In genomic region chr16:69979813-69980527, GRCm38 (mm10) we compare ENCODE assay signal across 13 mouse cellular contexts.
DNase-seq lines count a peak whose midpoint lies in the region; ATAC-seq and TF ChIP-seq lines count a peak whose summit lies in the region.
"Had no signal": no experiment of that assay in that cellular context is flagged by ENCODE, and none has a peak within 500 bp of the region (broad histone marks: within the 10 kb centered on the region; RNA-seq: fewer than 3 reads in every experiment).

No protein-coding gene starts in this region.

- peak; percentile 71 for ATAC-seq in intestine, embryonic 15.5 days
- no peak for ATAC-seq in intestine, postnatal 0 days
- peak; percentile 66 for ATAC-seq in hindbrain, embryonic 13.5 days (ENCODE audit: low FRiP score)
- peak; percentile 53 for ATAC-seq in neural tube, embryonic 13.5 days (ENCODE audit: low read depth)
- ATAC-seq in megakaryocyte-erythroid progenitor cell, adult 5-6 weeks (replicated peaks; ENCODE audit: low FRiP score, low TSS enrichment, poor library complexity, severe bottlenecking) = no peak
- ATAC-seq: forebrain, postnatal 0 days had no signal

- no peaks in the 10 kb centered on the region for H3K36me3 ChIP-seq in intestine, embryonic 15.5 days
- H3K36me3 ChIP-seq in intestine, postnatal 0 days (ENCODE audit: control insufficient read depth, insufficient read depth) = no peaks in the 10 kb centered on the region
- H3K36me3 ChIP-seq in hindbrain, embryonic 13.5 days = no peaks in the 10 kb centered on the region
- no peaks in the 10 kb centered on the region for H3K36me3 ChIP-seq in neural tube, embryonic 13.5 days
- H3K36me3 ChIP-seq: lung, embryonic 15.5 days had no signal

- H3K9me3 ChIP-seq in intestine, embryonic 15.5 days = no peaks in the 10 kb centered on the region
- no peaks in the 10 kb centered on the region for H3K9me3 ChIP-seq in intestine, postnatal 0 days (ENCODE audit: control insufficient read depth)
- no peaks in the 10 kb centered on the region for H3K9me3 ChIP-seq in hindbrain, embryonic 13.5 days
- H3K9me3 ChIP-seq in neural tube, embryonic 13.5 days = no peaks in the 10 kb centered on the region
- H3K9me3 ChIP-seq: lung, embryonic 15.5 days had no signal

- no peak overlapping the region for H3K9ac ChIP-seq in intestine, embryonic 15.5 days
- H3K9ac ChIP-seq in intestine, postnatal 0 days (ENCODE audit: low read depth, low read length) = no peak overlapping the region
- H3K9ac ChIP-seq in hindbrain, embryonic 13.5 days = no peak overlapping the region
- H3K9ac ChIP-seq in neural tube, embryonic 13.5 days = no peak overlapping the region
- H3K9ac ChIP-seq: forebrain, postnatal 0 days; lung, embryonic 15.5 days had no signal

- no peak for TF ChIP-seq CTCF in intestine, postnatal 0 days (IDR thresholded peaks at IDR 0.05; ENCODE audit: low read depth)

- no peak overlapping the region for H3K4me2 ChIP-seq in intestine, embryonic 15.5 days (replicated peaks)
- no peak overlapping the region for H3K4me2 ChIP-seq in intestine, postnatal 0 days (replicated peaks; ENCODE audit: low read depth)
- no peak overlapping the region for H3K4me2 ChIP-seq in hindbrain, embryonic 13.5 days
- no peak overlapping the region for H3K4me2 ChIP-seq in neural tube, embryonic 13.5 days
- H3K4me2 ChIP-seq: lung, embryonic 15.5 days had no signal

- H3K4me1 ChIP-seq in intestine, embryonic 15.5 days (replicated peaks) = no peaks in the 10 kb centered on the region
- H3K4me1 ChIP-seq in intestine, postnatal 0 days (replicated peaks; ENCODE audit: control insufficient read depth, insufficient read depth, low read length) = no peaks in the 10 kb centered on the region
- H3K4me1 ChIP-seq in hindbrain, embryonic 13.5 days (replicated peaks) = no peaks in the 10 kb centered on the region
- peaks cover 11% of the 10 kb centered on the region for H3K4me1 ChIP-seq in neural tube, embryonic 13.5 days (replicated peaks)
- H3K4me1 ChIP-seq: lung, embryonic 15.5 days had no signal

- no peak overlapping the region for H3K27ac ChIP-seq in intestine, embryonic 15.5 days
- no peak overlapping the region for H3K27ac ChIP-seq in intestine, postnatal 0 days (ENCODE audit: low read depth, low read length)
- H3K27ac ChIP-seq in hindbrain, embryonic 13.5 days = no peak overlapping the region
- H3K27ac ChIP-seq in neural tube, embryonic 13.5 days (replicated peaks) = no peak overlapping the region
- H3K27ac ChIP-seq: layer of hippocampus, adult 2 months; lung, embryonic 15.5 days had no signal

- 66% methylated on average over 3 of the region's 3 CpGs for WGBS in intestine, embryonic 15.5 days
- WGBS in intestine, postnatal 0 days = 60% methylated on average over 3 of the region's 3 CpGs
- 49% methylated on average over 3 of the region's 3 CpGs for WGBS in hindbrain, embryonic 13.5 days
- 32% methylated on average over 3 of the region's 3 CpGs for WGBS in neural tube, embryonic 13.5 days

- no peaks in the 10 kb centered on the region for H3K27me3 ChIP-seq in intestine, embryonic 15.5 days (replicated peaks)
- no peaks in the 10 kb centered on the region for H3K27me3 ChIP-seq in intestine, postnatal 0 days (replicated peaks; ENCODE audit: control insufficient read depth, insufficient read depth, low read length)
- no peaks in the 10 kb centered on the region for H3K27me3 ChIP-seq in hindbrain, embryonic 13.5 days
- no peaks in the 10 kb centered on the region for H3K27me3 ChIP-seq in neural tube, embryonic 13.5 days
- H3K27me3 ChIP-seq: lung, embryonic 15.5 days had no signal

- H3K4me3 ChIP-seq in intestine, embryonic 15.5 days (replicated peaks) = no peak overlapping the region
- no peak overlapping the region for H3K4me3 ChIP-seq in intestine, postnatal 0 days (ENCODE audit: low read depth, low read length)
- H3K4me3 ChIP-seq in hindbrain, embryonic 13.5 days = no peak overlapping the region
- no peak overlapping the region for H3K4me3 ChIP-seq in neural tube, embryonic 13.5 days
- H3K4me3 ChIP-seq: layer of hippocampus, adult 2 months; lung, embryonic 15.5 days had no signal

- peak; percentile 25 for DNase-seq in embryo, embryonic 10 days (ENCODE audit: low spot score)
- DNase-seq in thymus, postnatal 36 days = no peak
- DNase-seq: adrenal gland, adult 8-10 months; cerebellum, postnatal 10 days; forebrain, postnatal 0 days; gastrocnemius, postnatal 14 days had no signal

Comparison
In these comparisons a context has a peak if more than half of its experiments do, and no peak if none do; other contexts are left out.
1. ATAC-seq: peak in intestine, embryonic 15.5 days (single experiment), hindbrain, embryonic 13.5 days (single experiment) and neural tube, embryonic 13.5 days (single experiment); none in intestine, postnatal 0 days (single experiment) and megakaryocyte-erythroid progenitor cell, adult 5-6 weeks (single experiment).